Mouse (Mus musculus): ENCODE measurements at regions not wholly inside any gene's neighbourhood (a gene's known extent, or its start where the extent isn't known, plus 50 kb on each side); places are given as distances from the start of the nearest gene placed in this dataset.

GRCm38 (mm10) chr3:131801551-131801950 is 237.0 kb downstream of the Papss1 start:
- Histone ChIP-seq H3K4me1 (ENCODE audit: control insufficient read depth in 1 of 2, insufficient read depth in 2 of 2) (peaks cover 0 to 8% of the 10 kb centered on the region in 2 experiments; a peak in 2 of 4 replicates), H3K27me3 (replicated peaks) (no peaks in the 10 kb centered on the region), H3K4me2 (ENCODE audit: insufficient read depth, low read depth, poor library complexity, severe bottlenecking) (no peak overlapping the region), H3K9ac (ENCODE audit: insufficient read depth, low read depth) (no peak overlapping the region), H3K27ac (ENCODE audit: insufficient read depth, low read depth) (no peak overlapping the region), H3K4me3 (replicated peaks in 1 of 3; ENCODE audit: low read depth in 2 of 3, low read length in 2 of 3, poor library complexity in 1 of 3) (no peak overlapping the region), H3K9me3 (replicated peaks; ENCODE audit: low read length) (no peaks in the 10 kb centered on the region), H3K79me2 (replicated peaks; ENCODE audit: control insufficient read depth, extremely low read depth, insufficient read depth, poor library complexity, severe bottlenecking) (no peaks in the 10 kb centered on the region), H3K36me3 (replicated peaks in 1 of 2; ENCODE audit: control insufficient read depth in 1 of 2, insufficient read depth in 1 of 2, low read length in 1 of 2) (no peaks in the 10 kb centered on the region)
- in situ Hi-C loops (cut with MboI; ENCODE audit: low pct_ligation_motif_present, low pct_unique_long_range_greater_than_20kb, low sequenced_read_pairs) = no loop called here
- DNase-seq (ENCODE audit: extremely low read depth) = no peak
- dilution Hi-C loops (cut with MboI; ENCODE audit: extremely low pct_ligation_motif_present, extremely low pct_unique_long_range_greater_than_20kb, low sequenced_read_pairs) = no loop called here
- TF ChIP-seq USF1 (IDR thresholded peaks at IDR 0.05; ENCODE audit: low read depth, low read length) (no peak), CHD1 (IDR thresholded peaks at IDR 0.05; ENCODE audit: low read depth, low read length) (no peak), NRF1 (IDR thresholded peaks at IDR 0.05; ENCODE audit: low read depth, low read length) (no peak), POLR2AphosphoS2 (IDR thresholded peaks at IDR 0.05; ENCODE audit: low read depth, low read length) (no peak), ZC3H11A (IDR thresholded peaks at IDR 0.05; ENCODE audit: low read depth, low read length) (no peak), NELFE (IDR thresholded peaks at IDR 0.05; ENCODE audit: low read depth, low read length) (no peak), MXI1 (IDR thresholded peaks at IDR 0.05; ENCODE audit: low read depth, low read length) (no peak), MEF2A (IDR thresholded peaks at IDR 0.05; ENCODE audit: borderline replicate concordance, low read depth, low read length) (no peak), E2F4 (IDR thresholded peaks at IDR 0.05; ENCODE audit: insufficient replicate concordance, low read depth, low read length) (no peak), POLR2A (IDR thresholded peaks at IDR 0.05; ENCODE audit: low read depth, low read length) (no peak), CHD2 (IDR thresholded peaks at IDR 0.05; ENCODE audit: low read length) (no peak), RCOR1 (conservative IDR thresholded peaks at IDR 0.05; ENCODE audit: low read depth, low read length) (no peak), KAT2A (IDR thresholded peaks at IDR 0.05; ENCODE audit: insufficient replicate concordance, low read length) (no peak)

GRCm38 (mm10) chr3:131802841-131803240 is 238.3 kb downstream of the Papss1 start:
- Histone ChIP-seq H3K36me3 (replicated peaks in 1 of 2; ENCODE audit: control insufficient read depth in 1 of 2, insufficient read depth in 1 of 2, low read length in 1 of 2) (no peaks in the 10 kb centered on the region), H3K27me3 (replicated peaks) (no peaks in the 10 kb centered on the region), H3K4me2 (ENCODE audit: insufficient read depth, low read depth, poor library complexity, severe bottlenecking) (no peak overlapping the region), H3K79me2 (replicated peaks; ENCODE audit: control insufficient read depth, extremely low read depth, insufficient read depth, poor library complexity, severe bottlenecking) (no peaks in the 10 kb centered on the region), H3K27ac (ENCODE audit: insufficient read depth, low read depth) (no peak overlapping the region), H3K9ac (ENCODE audit: insufficient read depth, low read depth) (no peak overlapping the region), H3K4me3 (replicated peaks in 1 of 3; ENCODE audit: low read depth in 2 of 3, low read length in 2 of 3, poor library complexity in 1 of 3) (no peak overlapping the region), H3K9me3 (replicated peaks; ENCODE audit: low read length) (no peaks in the 10 kb centered on the region), H3K4me1 (ENCODE audit: control insufficient read depth in 1 of 2, insufficient read depth in 2 of 2) (no peaks in the 10 kb centered on the region)
- dilution Hi-C loops (cut with MboI; ENCODE audit: extremely low pct_ligation_motif_present, extremely low pct_unique_long_range_greater_than_20kb, low sequenced_read_pairs) (no loop called here), in situ Hi-C loops (cut with MboI; ENCODE audit: low pct_ligation_motif_present, low pct_unique_long_range_greater_than_20kb, low sequenced_read_pairs) (no loop called here)
- no peak for DNase-seq (ENCODE audit: extremely low read depth)
- TF ChIP-seq RCOR1 (conservative IDR thresholded peaks at IDR 0.05; ENCODE audit: low read depth, low read length) (no peak), NRF1 (IDR thresholded peaks at IDR 0.05; ENCODE audit: low read depth, low read length) (no peak), BHLHE40 (IDR thresholded peaks at IDR 0.05; ENCODE audit: low read depth, low read length) (no peak), CHD2 (IDR thresholded peaks at IDR 0.05; ENCODE audit: low read length) (no peak), USF2 (conservative IDR thresholded peaks at IDR 0.05; ENCODE audit: low read depth, low read length) (no peak)
